Mouse (Mus musculus): ENCODE measurements around the gene Nfkb1.

The Nfkb1 gene

DNA sequence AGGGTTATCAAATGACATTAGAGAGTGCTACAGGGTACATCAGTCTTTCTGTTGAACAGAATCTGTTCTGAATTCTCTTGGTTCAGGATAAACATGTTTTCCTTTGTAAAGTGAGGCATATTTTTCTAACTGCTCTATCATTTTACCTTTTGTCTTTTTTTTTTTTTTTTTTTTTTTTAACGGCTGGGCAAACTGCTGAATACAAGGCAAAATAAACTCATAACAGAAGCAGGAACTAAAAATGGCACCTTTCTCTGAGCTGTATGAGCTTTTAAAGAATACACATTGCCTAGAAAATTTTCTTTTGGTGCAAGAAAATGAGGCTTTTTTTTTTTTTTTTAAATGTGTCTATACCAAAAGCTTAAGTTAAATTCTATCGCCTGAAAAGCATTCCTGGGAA, 105.3 kb downstream of the Nfkb1 start:
- no peak for DNase-seq (ENCODE audit: extremely low spot score)

DNA sequence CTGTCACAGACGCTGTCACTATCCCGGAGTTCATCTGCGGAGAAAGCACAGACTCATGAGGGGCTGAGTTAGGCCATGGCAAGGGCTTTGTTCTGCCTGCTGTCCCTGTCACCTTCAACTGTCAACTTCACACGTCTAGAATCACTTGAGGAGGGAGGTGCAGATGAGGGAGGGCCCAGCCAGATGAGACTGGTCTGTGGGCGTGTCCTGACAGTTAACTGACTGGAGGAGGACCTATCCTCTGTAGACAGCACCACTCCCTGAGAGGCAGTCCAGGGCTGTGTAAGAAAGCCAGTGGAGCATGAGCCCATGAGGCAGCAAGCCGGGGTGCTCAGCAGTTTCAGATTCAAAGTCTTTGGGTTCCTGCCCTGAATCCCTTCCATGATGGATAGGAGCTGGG, 105.9 kb downstream of the Nfkb1 start:
- DNase-seq (ENCODE audit: extremely low spot score): no peak

DNA sequence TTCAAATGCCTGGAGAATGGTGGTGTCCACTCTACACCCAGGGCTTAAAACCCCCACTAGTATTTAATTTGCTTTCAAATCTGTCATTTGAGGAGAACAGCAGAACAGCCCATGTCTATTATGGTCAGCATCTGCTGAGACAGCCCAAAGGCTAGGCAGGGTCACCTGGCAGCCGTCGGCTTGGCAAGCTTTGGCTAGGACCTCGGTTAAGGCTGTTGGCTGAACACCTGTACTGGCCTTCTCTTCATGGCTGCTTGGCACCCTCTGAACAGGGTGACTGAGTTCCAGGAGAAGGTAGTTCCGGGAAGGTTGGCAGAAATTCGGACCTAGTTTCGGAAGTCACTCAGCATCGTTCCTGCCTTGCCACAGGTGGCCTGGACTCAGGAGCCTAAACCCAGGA, 109.1 kb downstream of the Nfkb1 start:
- no peak for DNase-seq (ENCODE audit: extremely low spot score)

DNA sequence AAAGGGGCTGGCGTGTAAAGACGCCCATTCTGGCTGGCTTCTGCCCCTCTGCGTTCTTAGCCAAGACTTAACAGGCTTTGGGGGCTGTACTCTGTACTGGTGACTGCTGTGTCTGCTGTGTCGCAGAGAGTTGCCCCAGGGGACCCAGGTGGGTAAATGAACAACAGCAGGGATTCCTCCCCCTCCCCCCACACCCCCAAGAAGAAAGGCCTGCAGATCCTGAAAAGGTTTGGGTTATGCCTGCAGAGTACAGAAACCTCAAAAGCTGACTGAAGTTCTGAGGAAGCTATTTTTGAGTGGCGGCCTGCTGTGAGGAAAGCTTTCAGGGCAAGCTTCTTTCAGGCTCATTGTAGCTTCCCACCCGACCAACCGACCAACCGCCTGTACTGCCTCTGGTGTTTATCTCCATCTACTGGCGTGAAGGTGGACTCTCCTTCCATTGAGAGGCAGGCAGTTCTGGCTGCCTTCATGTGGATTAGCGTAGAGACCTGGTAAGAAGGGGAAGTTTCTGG, 109.7 kb downstream of the Nfkb1 start:
- DNase-seq (ENCODE audit: extremely low spot score): peak; percentile 55

DNA sequence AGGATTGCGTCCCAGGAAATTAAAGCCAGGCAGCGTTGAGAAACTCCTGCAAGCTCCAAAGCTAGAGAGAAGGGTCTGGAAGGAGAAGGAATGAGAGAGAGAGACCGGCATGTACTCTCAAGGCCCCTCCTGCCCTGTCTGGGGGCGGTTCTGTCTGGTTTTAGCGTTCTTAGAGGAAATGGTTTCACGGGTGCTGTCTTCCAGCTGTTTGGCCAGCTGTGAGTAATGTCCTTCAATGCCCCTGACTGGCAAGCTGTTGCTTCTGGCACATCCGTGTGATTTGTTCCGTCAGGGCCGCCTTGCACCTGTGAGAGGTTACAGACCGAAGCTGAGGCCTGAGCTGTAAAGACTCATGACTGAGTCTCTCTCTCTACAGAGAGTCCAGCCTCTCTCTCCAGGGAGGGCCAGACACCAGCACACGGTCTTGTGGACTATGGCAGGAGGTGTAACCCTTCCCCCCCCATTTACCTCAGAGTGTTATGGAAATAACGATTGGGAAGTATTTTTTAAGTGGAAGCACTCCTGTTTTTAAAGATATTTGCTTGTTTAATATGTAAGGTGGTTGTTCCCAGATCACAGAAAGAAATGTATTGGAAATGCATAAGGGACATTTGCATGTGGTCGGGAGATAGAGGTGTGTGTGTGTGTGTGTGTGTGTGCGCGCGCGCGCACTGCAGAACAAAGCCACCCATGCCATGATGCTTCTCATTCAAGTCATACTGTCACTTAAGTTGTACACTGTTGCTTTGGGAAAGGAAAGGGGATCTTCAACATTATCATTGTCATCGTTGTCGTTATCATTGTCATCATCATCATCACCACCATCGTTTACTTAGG, 110.7 kb downstream of the Nfkb1 start:
- no peak for DNase-seq (ENCODE audit: extremely low spot score)

DNA sequence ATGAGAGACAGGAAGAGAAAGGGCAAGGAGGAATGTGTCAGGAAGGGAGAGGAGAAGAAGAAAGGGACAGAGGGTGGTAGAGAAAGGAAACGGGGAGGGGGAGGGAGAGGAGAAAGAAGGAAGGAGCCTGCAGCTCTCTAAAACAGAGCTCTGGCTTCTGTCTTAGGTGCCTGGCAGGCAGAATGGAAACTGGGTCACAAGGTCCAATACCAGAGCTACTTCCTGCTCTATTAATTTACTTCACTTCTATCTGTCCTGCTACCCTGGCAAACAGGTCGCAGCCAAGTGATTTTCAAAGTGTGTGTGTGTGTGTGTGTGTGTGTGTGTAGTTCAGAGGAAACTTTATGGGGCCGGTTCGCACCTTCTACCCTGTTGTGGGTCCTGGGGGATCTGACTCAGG, 112.2 kb downstream of the Nfkb1 start:
- DNase-seq (ENCODE audit: extremely low spot score): no peak

DNA sequence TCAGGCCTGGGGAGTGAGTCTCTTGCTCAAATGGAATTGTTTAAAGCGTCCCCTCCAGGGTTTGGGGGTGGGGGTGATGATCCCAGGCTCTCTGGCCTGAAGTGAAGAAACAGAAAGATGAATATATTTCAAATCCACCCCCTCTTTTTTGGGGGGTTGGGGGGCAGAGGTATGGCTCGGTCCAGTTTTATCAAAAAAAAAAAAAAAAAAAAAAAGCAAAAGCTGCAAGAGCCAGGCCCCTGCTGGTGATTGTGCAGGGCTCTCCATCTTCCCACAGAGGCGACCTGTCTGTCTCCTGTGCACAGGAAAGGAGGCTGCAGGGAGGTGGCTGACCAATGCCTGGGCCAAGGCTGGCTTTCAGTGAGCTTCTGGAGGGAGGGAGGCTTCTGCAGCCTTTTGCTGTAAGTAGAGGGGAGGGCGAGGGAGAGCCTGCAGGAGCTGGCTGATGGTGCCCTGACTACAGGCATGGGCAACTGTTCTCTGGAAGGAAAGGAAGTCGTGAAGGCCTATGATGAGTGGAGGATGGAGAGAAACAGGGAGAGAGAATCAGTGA, 112.7 kb downstream of the Nfkb1 start:
- no peak for DNase-seq (ENCODE audit: extremely low spot score)

DNA sequence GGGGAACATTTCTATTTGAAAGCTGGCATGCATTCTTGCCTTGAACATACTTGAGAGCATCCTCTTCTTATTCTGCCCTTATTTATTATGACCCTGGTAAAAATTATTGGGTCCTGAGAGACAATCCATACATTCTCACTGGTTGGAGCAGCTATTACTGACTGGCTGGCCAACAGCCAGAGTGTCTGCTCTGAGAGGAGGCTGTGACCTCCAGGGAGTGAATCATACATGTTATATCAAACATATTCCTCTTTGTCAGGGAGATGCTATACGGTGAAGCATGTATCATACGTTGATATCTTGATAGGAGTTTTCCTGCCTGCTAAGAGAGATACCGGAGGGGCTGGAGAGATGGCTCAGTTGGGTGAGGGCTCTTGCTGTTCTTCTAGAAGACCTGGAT, 116.2 kb downstream of the Nfkb1 start:
- DNase-seq (ENCODE audit: extremely low spot score): no peak

DNA sequence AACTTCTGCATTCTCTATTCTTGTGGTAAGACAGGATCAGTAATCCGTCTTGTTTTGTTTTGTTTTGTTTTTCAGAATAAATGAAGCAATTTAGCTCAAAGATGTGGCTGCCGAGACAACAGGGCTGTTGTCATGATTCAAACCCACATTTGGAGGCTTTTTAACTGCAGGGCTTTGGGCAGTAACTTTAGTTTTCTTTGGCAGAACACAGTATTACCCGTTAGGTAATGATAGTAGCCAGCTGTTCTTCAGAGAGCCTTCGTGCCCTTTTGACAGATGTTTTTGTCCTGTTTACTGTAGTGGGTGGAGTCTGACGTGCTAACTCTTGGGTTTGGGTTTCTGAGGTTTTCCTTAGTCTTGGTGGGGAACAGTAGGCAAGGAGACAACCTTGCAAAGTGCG, 118.3 kb downstream of the Nfkb1 start:
- DNase-seq (ENCODE audit: extremely low spot score): no peak

DNA sequence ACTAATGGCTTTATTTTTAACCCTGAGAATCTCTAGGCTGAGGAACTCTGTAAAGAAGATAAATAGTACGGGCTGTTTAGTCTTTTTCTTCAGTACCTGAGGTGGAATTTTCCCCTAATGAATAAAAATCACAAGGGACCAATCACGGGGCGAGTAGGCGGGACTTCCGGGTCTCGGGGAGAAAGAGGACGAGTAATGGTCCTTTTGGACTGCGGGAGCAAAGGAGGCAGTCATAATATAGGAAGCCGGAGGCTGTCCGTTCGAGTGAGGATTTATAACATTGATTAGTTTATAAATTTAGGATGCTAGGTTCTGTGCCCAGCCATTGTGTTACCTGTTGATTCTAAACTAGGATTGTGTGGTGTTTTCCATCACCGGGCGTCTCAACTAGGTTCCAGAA, 119.8 kb downstream of the Nfkb1 start:
- no peak for DNase-seq (ENCODE audit: extremely low spot score)

DNA sequence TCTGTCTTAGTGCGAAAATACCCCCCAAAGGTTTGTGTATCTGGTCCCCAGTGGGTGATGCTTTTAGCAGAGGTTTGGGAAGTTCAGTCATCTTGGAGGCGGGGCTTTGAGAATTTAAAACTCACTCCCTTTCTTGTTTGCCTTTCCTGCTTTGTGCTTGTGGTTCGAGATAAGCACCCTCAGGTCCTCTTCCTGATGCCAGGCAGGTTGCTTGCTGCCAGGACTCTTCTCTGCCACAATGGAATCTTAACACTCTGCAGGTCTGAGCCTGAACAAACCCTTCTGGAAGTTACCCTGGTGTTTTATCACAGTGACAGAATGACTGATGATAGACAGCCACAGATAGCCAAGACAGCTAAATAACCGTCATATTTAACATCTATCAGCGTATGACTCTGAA, 122.7 kb downstream of the Nfkb1 start:
- no peak for DNase-seq (ENCODE audit: extremely low spot score)

DNA sequence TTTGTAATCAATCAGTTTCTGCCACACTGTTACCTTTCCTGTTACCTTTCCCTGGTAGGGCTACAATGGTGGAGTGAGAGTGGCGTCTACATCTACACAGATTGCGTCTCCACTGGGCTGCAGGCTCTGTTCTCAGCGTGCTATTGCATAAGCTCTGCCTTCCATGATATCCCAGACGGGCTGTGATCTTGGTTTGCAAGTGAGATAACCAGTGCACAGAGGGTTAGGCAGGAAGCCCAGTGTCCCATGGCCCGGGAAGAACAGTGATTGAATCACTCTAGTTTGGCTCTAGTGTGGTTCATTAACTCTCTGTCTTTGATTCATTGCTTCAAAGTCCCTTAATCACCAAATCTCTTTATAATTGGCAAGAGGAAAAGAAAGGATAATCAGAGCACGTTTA, 123.5 kb downstream of the Nfkb1 start:
- DNase-seq (ENCODE audit: extremely low spot score): no peak

DNA sequence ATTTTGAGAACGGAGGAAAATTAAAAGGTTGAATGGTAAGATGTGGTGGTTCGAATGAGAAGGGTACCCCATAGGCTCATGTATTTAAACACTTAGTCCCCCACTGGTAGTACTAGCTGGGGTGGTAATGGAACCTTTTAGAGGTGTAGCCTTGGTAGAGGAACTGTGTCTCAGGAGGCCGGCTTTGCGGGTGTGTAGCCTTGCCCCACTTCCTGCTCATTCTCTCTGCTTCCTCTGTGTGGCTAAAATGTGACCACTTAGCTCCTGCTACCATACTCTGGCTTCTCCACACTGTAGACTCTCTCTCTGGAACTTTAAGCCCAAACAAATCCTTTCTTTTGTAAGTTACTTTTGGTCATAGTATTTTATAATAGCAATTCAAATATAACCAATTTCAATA, 126.0 kb downstream of the Nfkb1 start:
- DNase-seq (ENCODE audit: extremely low spot score): no peak

DNA sequence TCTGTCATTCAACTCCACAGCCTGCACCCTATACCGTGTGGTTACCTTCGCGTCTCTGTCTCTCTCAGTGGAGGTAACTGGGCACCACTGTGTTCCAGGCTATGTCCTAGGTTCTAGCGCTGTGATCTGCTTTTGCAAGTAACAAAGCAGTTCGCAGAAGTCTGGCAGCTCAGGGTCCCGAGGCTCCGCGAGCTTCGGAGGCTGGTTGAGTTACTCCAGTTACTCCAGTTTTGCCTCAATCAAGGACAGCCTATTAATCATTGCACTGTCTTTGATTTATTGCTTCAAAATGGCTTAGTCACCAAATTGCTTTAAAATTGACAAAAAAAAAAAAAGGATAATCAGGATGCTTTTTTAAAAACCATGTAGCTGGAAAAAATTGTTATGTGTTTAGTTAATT, 126.6 kb downstream of the Nfkb1 start:
- DNase-seq (ENCODE audit: extremely low spot score): no peak

DNA sequence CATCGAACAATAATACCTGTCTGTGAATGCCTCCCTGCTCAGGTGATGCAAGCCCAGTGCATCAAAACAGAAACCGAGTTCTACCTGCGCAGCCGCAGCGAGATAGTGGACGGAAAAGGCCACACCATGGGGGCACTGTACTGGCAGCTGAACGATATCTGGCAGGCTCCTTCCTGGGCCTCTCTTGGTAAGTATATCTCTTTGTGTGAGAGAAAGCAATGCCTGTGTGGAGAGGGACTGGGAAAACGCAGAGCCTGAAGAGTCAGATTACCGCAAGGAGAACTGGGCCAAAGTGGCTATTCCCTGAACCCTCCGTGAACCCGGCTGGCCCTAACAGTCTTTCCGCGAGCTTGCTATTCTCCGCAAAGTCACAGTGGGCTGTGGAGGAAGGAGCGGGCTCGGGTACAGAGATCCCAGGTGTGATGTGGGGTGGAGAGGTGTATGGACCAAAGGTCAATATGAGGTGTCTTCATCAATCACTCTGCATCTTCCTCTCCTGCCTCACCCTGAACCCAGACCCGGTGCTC, 128.1 kb downstream of the Nfkb1 start:
- no peak for DNase-seq (ENCODE audit: extremely low spot score)

DNA sequence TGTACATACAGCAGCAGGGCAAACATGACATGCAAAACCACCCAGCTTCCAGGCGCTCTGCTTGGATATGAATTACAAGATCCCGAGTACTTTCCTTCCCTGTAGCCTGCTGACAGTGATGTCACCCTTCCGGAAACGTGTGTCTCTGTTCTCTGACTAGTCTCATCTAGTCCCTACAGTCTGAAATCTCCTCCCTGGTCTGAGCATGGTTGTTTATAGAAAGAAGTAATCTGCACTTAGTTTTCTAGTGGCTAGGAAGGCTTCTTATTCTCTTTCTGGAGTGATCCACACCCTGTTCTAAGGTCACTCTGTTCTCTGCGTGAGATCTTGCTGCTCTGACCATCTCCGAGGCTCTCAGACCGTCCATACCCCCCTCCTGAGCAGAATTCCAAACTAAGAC, 129.3 kb downstream of the Nfkb1 start:
- DNase-seq (ENCODE audit: extremely low spot score): no peak

DNA sequence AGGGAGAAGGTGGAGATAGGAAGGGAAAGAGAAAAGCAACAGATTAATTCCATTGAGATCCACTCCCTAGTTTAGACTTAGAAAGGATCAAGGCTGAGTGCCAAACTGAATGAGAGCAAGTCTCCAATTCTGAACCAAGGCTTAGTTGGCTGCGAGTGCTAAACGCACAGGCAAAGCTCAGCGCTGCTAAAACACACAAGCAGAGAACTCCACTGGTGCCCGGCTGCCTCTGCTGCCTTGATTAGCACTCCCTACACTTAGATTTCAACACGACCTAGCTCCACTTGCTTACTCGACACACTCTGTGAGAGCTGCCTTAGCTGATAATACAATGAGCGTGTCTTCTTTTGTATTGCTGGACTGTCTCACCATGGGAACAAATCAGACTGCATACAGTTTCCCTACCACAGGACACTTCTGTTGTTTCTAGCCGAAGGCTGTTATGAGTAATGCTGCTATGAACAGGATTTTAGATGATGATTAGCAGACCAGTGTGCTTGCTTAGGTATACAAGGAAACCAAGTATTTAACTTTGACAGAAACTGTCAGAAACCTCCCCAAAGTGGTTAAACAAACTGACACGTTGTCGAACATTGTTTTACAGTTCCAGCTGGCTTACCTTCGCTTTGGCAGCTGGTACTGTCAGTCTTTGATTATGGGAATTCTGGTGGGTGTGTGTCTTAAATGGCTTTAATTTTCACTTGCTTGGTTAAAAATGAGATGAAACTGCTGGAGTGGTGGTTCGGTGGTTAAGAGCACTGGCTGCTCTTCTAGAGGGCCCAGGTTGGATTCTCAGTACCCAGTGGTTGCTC, 134.3 kb downstream of the Nfkb1 start:
- DNase-seq (ENCODE audit: extremely low spot score): no peak

DNA sequence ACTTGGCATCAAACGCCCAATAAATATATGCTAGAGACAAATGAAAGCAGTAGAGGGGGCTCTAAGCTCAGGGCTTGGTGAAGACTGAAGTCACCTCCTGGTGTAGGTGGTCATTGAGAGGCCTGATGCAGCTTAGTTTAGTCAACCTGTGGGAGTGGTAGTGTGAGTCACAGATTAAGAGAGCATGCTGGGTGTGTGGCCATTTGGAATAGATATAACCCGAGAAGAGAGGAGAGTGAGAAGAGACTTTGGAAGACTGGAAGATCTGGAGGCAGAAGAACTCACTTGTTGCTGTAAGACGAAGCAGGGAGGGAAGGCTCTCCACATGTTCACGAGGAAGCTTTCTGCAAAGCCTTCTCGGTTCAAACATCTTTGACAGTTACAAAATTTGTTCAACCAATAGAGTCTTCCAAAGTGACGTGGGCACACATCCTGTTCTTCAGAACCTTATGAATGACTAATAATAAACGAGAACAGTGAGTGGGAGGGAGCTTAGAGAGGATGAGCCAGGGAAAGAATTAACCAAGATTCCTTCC, 135.2 kb downstream of the Nfkb1 start:
- DNase-seq (ENCODE audit: extremely low spot score): no peak

DNA sequence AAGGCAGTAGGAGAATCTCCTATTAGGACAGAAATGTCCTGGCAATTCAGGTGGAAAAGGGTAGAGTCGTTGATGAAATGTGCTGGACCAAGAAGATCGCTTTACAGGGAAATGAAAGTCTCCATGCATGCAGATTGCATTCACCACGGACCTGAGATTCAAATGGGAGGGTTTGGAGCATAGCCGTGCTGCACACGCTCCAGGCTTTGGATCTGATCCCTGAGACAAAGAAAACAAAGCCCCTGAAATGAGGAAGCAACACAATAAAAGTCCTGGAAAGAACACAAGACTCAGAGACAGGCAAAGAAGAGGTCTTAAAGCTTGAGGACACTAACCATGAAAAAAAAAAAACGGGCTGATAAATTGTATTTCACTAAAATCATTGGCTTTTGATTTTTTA, 136.2 kb downstream of the Nfkb1 start:
- no peak for DNase-seq (ENCODE audit: extremely low spot score)

DNA sequence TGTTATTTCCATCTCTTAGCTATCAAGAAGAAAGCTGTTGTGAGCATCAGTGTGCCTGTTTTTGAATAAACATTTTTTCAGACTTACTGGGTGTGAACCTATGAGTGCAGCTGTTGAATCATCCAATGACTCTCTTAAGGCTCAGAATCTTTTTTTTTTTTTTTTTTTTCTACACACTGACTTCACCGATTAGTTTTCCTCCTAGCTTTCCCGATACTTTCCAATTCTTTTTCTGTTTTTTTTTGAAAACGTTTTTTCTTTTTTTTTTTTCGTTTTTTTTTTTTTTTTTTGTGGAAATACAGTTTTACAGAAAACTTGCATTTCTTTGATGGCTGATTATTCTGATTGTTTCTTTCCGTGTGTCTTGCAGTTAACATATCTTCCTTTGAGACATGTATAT, 138.5 kb downstream of the Nfkb1 start:
- DNase-seq (ENCODE audit: extremely low spot score): no peak

DNA sequence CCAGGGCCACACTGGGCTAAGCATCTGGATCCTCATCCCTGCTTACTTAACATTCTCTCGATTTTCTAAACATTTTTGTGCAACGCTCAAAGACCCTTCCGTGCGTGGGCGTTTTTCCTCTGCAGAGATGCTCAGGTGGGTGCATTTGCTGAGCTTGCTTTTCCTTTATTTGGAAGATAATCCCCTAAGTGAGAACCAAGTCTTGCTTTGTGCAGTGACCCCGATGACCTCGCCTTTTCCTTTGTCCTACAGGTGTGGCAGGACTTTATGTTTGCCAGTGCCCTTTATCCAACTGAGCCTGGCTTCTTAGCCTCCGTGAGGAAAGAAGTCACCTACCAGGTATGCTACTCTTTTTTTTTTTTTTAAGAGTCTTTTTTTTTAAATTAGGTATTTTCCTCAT, 144.0 kb downstream of the Nfkb1 start:
- DNase-seq (ENCODE audit: extremely low spot score): no peak

DNA sequence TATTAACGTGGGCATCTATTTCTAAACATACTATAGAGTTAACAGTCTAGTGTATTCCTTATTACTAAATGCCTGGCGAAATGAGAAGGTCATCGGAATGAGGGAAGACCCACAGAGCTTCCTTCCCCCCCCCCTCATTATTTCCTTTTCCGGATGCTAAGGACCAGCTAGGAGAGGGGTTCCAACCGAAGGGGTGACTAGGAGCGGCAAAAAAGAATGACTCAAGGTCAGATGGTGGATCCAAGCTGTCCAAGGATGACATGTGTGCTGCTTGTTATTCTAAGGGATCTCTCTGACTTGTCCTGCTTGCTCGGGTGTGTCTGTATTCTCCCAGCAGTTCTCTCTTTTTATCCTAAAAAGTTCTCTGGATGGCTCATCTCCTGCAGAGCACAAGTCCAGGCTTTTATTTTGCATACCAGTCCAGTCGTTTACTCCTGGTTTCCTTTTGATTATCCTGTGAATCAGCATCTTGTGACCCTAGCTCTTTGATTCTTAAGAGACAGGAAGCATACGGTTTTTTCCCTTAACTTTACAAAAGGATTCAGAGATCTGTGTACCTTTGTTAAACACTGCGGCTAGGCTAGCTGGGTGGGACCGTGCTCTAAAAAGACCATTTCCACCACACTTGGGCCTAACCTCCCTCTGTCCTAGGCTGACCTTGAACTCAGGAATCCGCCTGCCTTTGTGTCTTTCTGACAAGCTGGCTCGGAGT, 145.0 kb downstream of the Nfkb1 start:
- no peak for DNase-seq (ENCODE audit: extremely low spot score)

All from embryo, embryonic 9.5 days (tissue).